Mouse (Mus musculus) brain, embryonic 14.5 days (tissue): ENCODE measurements around the gene Hps3. TPM values are rescaled to one million over a fixed set of nuclear protein-coding genes. Genes with fewer than 3 reads are reported as not detected.
A peak's percentile ranks its signal among the peaks of the same experiment; 100 is the strongest.

ENCODE experiments used
- DNase-seq: peaks from one replicate; pipeline ENCODE4 v3.0.0-alpha.2; 2011; ENCODE audit warnings: low read depth
- CTCF ChIP-seq: fragments of 200-500 bp; IDR thresholded peaks from 2 replicates; pipeline ENCODE4 v1.5.1; 2012; ENCODE audit warnings: inconsistent platforms, mild to moderate bottlenecking, moderate library complexity, borderline replicate concordance; ENCODE audit not compliant: insufficient read depth, insufficient read length; ENCODE audit errors: extremely low read depth
- POLR2A ChIP-seq: fragments of 200-500 bp; IDR thresholded peaks from 2 replicates; pipeline ENCODE4 v1.6.1; 2012; ENCODE audit warnings: mild to moderate bottlenecking, inconsistent platforms, borderline replicate concordance; ENCODE audit not compliant: poor library complexity, insufficient read depth, insufficient read length, severe bottlenecking; ENCODE audit errors: extremely low read depth
- polyA plus RNA-seq: library from polyadenylated mRNA; depleted of rRNA; stranded (reverse); fragments of >200 nt; gene quantifications from 2 replicates; pipeline ENCODE4 v1.2.3, GENCODE M21; 2012

Hps3 gene
- polyA plus RNA-seq, 1 experiment, result 14.6 TPM

- DNase-seq, result no peak
- peak; percentile 9; the same call in 1 of the 2 replicates for TF ChIP-seq CTCF
- TF ChIP-seq POLR2A, result no peak
These were observed 32.3 kb downstream of the Hps3 start for GRCm38 (mm10) chr3:20002786-20003185.

GRCm38 (mm10) chr3:20000806-20001205, 34.3 kb downstream of the Hps3 start:
- no peak for DNase-seq
- no peak for TF ChIP-seq CTCF
- no peak for TF ChIP-seq POLR2A

GRCm38 (mm10) chr3:19999551-19999950, 35.6 kb downstream of the Hps3 start:
- DNase-seq, result no peak
- TF ChIP-seq CTCF (no peak), POLR2A (no peak)

- TF ChIP-seq CTCF (no peak), POLR2A (no peak)
- DNase-seq, result no peak
These were observed 42.7 kb downstream of the Hps3 start for GRCm38 (mm10) chr3:19992388-19992787.

- no peak for TF ChIP-seq POLR2A
- no peak for TF ChIP-seq CTCF
- no peak for DNase-seq
These were observed 45.1 kb downstream of the Hps3 start for GRCm38 (mm10) chr3:19990031-19990430.

GRCm38 (mm10) chr3:19986123-19986522, 49.0 kb downstream of the Hps3 start:
- DNase-seq, result no peak
- TF ChIP-seq CTCF (no peak), POLR2A (no peak)

- TF ChIP-seq CTCF (no peak), POLR2A (no peak)
- DNase-seq, result no peak
These were observed 52.3 kb downstream of the Hps3 start for GRCm38 (mm10) chr3:19982846-19983245.

GRCm38 (mm10) chr3:19981156-19981555, 54.0 kb downstream of the Hps3 start:
- TF ChIP-seq POLR2A (no peak), CTCF (no peak)
- DNase-seq, result no peak

- no peak for DNase-seq
- no peak for TF ChIP-seq POLR2A
- no peak for TF ChIP-seq CTCF
These were observed 56.6 kb downstream of the Hps3 start for GRCm38 (mm10) chr3:19978474-19978873.

GRCm38 (mm10) chr3:19966072-19966471, 69.0 kb downstream of the Hps3 start:
- TF ChIP-seq CTCF (no peak), POLR2A (no peak)

GRCm38 (mm10) chr3:19965239-19965638, 69.9 kb downstream of the Hps3 start:
- no peak for TF ChIP-seq POLR2A
- no peak for TF ChIP-seq CTCF
- no peak for DNase-seq

More at GRCm38 (mm10) chr3:19966072-19966471, 69.0 kb downstream of the Hps3 start:
- DNase-seq, result no peak

- DNase-seq, result no peak
- TF ChIP-seq CTCF, result no peak
- no peak for TF ChIP-seq POLR2A
These were observed 70.4 kb downstream of the Hps3 start for GRCm38 (mm10) chr3:19964625-19965188.

- no peak for TF ChIP-seq POLR2A
- no peak for TF ChIP-seq CTCF
- no peak for DNase-seq
These were observed 72.2 kb downstream of the Hps3 start for GRCm38 (mm10) chr3:19962769-19963513.

- TF ChIP-seq CTCF (no peak), POLR2A (no peak)
- DNase-seq, result no peak
These were observed 73.8 kb downstream of the Hps3 start for GRCm38 (mm10) chr3:19961341-19961740.
